Mouse (Mus musculus): ENCODE results near the gene Lpp.

Gene Lpp

GRCm38 (mm10) chr16:24559811-24560210 lies 166.5 kb downstream of the Lpp start:
- DNase-seq (ENCODE audit: low spot score in 2 of 2): no peak

GRCm38 (mm10) chr16:24560998-24561397 lies 167.7 kb downstream of the Lpp start:
- no peak for DNase-seq (ENCODE audit: low spot score in 2 of 2)

- no peak for DNase-seq (ENCODE audit: low spot score in 2 of 2)
Measured at GRCm38 (mm10) chr16:24561602-24562001, 168.3 kb downstream of the Lpp start.

GRCm38 (mm10) chr16:24565311-24565710 lies 172.0 kb downstream of the Lpp start:
- no peak for DNase-seq (ENCODE audit: low spot score in 2 of 2)

- no peak for DNase-seq (ENCODE audit: low spot score in 2 of 2)
Measured at GRCm38 (mm10) chr16:24566277-24566676, 173.0 kb downstream of the Lpp start.

GRCm38 (mm10) chr16:24567562-24567961 lies 174.3 kb downstream of the Lpp start:
- no peak for DNase-seq (ENCODE audit: low spot score in 2 of 2)

GRCm38 (mm10) chr16:24568061-24568460 lies 174.8 kb downstream of the Lpp start:
- no peak for DNase-seq (ENCODE audit: low spot score in 2 of 2)

- no peak for DNase-seq (ENCODE audit: low spot score in 2 of 2)
Measured at GRCm38 (mm10) chr16:24569681-24570080, 176.4 kb downstream of the Lpp start.

- no peak for DNase-seq (ENCODE audit: low spot score in 2 of 2)
Measured at GRCm38 (mm10) chr16:24576999-24577398, 183.7 kb downstream of the Lpp start.

- no peak for DNase-seq (ENCODE audit: low spot score in 2 of 2)
Measured at GRCm38 (mm10) chr16:24577798-24578197, 184.5 kb downstream of the Lpp start.

- DNase-seq (ENCODE audit: low spot score in 2 of 2): no peak
Measured at GRCm38 (mm10) chr16:24582847-24583246, 189.5 kb downstream of the Lpp start.

GRCm38 (mm10) chr16:24593535-24593934 lies 200.2 kb downstream of the Lpp start:
- no peak for DNase-seq (ENCODE audit: low spot score in 2 of 2)

GRCm38 (mm10) chr16:24594508-24594907 lies 201.2 kb downstream of the Lpp start:
- no peak for DNase-seq (ENCODE audit: low spot score in 2 of 2)

- DNase-seq (ENCODE audit: low spot score in 2 of 2): no peak
Measured at GRCm38 (mm10) chr16:24595493-24595892, 202.2 kb downstream of the Lpp start.

GRCm38 (mm10) chr16:24598567-24598966 lies 205.3 kb downstream of the Lpp start:
- DNase-seq (ENCODE audit: low spot score in 2 of 2): no peak

GRCm38 (mm10) chr16:24599766-24600165 lies 206.5 kb downstream of the Lpp start:
- DNase-seq (ENCODE audit: low spot score in 2 of 2): no peak

GRCm38 (mm10) chr16:24600260-24600948 lies 207.1 kb downstream of the Lpp start:
- DNase-seq (ENCODE audit: low spot score in 2 of 2): no peak

- no peak for DNase-seq (ENCODE audit: low spot score in 2 of 2)
Measured at GRCm38 (mm10) chr16:24603342-24603741, 210.0 kb downstream of the Lpp start.

- DNase-seq (ENCODE audit: low spot score in 2 of 2): no peak
Measured at GRCm38 (mm10) chr16:24607896-24608457, 214.7 kb downstream of the Lpp start.

- DNase-seq (ENCODE audit: low spot score in 2 of 2): no peak
Measured at GRCm38 (mm10) chr16:24619458-24619857, 226.2 kb downstream of the Lpp start.

- no peak for DNase-seq (ENCODE audit: low spot score in 2 of 2)
Measured at GRCm38 (mm10) chr16:24620021-24620420, 226.7 kb downstream of the Lpp start.

GRCm38 (mm10) chr16:24622226-24623194 lies 229.2 kb downstream of the Lpp start:
- no peak for DNase-seq (ENCODE audit: low spot score in 2 of 2)

Data from right cerebral cortex, postnatal 36 days (tissue).